Mouse (Mus musculus) brain, embryonic 14.5 days (tissue): ENCODE measurements around the gene Cdipt.

Experiments used
- CTCF ChIP-seq: fragments of 200-500 bp; IDR thresholded peaks from 2 replicates; pipeline ENCODE4 v1.5.1; 2012; ENCODE audit warnings: inconsistent platforms, mild to moderate bottlenecking, moderate library complexity, borderline replicate concordance; ENCODE audit not compliant: insufficient read depth, insufficient read length; ENCODE audit errors: extremely low read depth
- POLR2A ChIP-seq: fragments of 200-500 bp; IDR thresholded peaks from 2 replicates; pipeline ENCODE4 v1.6.1; 2012; ENCODE audit warnings: mild to moderate bottlenecking, inconsistent platforms, borderline replicate concordance; ENCODE audit not compliant: poor library complexity, insufficient read depth, insufficient read length, severe bottlenecking; ENCODE audit errors: extremely low read depth

DNA sequence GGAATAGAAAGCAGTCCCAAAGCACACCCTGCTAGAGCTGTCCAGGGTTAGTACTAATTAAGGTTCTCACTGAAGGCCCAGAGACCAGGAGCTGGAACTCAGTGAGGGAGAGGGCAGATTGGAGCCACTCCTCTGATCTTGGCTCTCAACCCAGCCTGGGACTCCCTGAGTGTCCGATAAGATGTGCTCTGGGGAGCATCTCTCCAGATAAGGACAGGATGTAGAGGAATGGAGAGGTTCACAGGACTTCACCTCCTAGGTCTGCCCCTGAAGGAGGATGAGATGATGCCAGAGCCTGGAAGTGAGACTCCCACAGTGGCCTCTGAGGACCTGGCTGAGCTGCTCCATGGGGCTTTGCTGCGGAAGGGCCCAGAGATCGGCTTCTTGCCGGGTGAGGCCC is 24.0 kb upstream of the Cdipt start:
- TF ChIP-seq POLR2A (no peak), CTCF (no peak)
